Mouse (Mus musculus) heart, adult 2 months (tissue): ENCODE measurements around the gene Zc3h7a.

Experiments used
- CTCF ChIP-seq: fragments of 200-600 bp; IDR thresholded peaks from 2 replicates; pipeline ENCODE4 v1.8.1; 2022; ENCODE audit warnings: antibody characterized with exemption, mild to moderate bottlenecking, moderate library complexity
- EP300 ChIP-seq: fragments of 200-500 bp; IDR thresholded peaks from 2 replicates; pipeline ENCODE4 v1.6.1; 2011; ENCODE audit warnings: low read depth, low read length, control low read depth; ENCODE audit not compliant: insufficient read depth

DNA sequence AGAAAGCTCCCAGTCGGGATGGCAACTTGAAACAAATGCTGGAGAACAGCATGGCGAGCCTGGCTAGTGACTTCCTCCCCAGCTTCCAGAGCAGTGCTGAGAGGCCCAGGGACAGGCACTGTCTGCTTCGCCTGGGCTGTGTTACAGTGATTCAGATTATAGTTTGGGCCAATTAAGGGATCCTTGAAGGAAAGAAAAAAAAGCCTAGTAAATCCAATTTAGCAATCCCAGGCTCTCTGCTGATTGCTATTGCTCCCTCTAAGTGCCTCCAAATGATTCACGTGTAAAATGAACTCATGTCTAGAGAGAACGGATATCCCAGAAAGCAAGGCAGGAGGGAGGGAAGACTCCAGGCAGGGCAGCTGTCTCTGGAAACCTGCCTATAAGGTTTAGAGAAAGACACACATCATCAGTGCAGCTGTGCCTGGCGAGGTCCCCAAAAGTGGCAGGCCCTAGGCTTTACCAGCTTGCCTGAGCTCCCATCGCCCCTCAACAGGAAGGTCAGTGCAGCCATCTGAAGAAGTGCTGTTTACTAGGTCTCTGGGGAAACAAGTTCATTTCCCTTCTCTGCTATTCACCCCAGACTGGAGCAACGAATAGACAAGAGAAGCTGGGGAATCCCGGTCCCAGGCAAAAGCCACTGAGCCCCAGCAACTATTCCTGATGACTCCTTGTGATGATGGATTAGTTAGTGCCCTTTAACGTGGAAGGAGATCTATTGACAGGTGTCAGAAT is 85.2 kb downstream of the Zc3h7a start:
- TF ChIP-seq EP300, result no peak
- no peak for TF ChIP-seq CTCF
